Mouse (Mus musculus) monocyte, adult 2 months (primary cell): ENCODE data around the gene Adamts17.

Source experiments
- DNase-seq, 2 experiments: peaks; one replicate each; pipeline ENCODE4 v3.0.0; 2022; ENCODE audit warnings: low spot score in 2 of 2, low read depth in 1 of 2

Gene Adamts17

DNA sequence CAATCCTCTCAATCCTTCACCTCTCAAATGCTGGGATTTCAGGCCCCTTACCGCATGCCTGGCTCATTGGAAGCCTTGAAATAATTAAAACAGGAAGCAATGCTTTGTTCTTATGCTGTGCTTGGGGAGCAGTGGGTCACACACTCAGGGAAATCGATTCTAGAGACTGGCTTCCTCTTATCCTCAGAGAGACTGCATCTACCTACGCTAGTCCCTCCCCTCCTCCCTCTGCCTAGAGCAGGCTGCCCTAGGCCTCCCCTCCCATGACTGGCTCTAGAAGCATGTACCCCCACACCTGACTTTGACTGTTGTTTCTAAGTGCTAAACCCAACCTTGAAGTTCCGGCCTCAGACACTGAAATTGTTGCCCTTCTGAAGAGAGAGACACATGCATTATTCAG is 189.4 kb downstream of the Adamts17 start:
- no peak for DNase-seq

DNA sequence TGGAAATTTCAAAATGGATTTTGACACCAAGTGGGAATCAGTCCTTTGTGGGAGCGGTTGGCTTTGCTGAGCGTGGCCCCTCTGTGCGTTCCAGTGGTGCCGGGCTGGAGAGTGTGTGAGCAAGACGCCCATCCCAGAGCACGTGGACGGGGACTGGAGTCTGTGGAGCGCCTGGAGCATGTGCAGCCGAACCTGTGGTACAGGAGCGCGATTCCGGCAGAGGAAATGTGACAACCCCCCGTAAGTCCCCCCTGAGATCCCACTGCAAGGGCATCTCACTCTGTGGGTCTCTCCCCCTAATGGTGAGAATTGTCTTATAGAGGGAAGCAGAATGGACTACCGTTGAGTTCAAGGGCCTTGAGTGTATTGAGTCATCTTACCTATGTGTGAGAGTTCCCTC is 189.9 kb downstream of the Adamts17 start:
- DNase-seq, result no peak

DNA sequence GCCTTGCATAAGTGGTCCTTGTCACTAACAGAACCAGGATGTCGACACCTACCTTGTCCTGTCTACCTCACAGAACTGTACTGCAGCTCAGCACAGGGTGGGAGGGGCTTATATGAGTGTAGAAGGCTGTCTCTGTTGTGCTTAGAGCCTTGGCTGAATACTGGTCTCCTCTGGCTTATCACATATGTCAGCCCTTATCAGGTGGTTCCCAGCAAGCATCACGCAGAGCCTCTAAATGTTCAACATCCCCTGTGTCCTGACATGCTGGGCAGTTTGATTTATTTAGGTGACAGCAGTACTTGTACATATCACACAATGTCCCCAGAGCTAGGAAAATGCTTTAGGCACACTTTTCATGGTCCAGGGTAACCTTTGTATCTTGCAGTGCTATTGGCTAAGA is 191.7 kb downstream of the Adamts17 start:
- no peak for DNase-seq

DNA sequence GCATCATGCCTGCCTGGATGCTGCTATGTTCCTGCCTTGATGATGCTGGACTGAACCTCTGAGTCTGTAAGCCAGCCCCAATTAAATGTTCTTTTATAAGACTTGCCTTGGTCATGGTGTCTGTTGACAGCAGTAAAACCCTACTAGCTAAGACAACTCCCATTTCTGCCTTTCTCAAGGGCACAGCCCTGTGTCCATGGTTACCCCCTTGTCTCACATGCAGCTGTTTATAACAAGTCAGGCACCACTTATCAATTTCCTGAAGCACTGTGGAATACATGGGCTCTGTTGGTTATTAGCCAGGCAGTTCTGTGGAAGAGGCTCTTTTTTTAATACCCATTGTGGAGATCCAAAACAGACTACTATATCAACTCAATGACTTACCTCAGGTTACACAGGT is 193.1 kb downstream of the Adamts17 start:
- DNase-seq, result no peak

DNA sequence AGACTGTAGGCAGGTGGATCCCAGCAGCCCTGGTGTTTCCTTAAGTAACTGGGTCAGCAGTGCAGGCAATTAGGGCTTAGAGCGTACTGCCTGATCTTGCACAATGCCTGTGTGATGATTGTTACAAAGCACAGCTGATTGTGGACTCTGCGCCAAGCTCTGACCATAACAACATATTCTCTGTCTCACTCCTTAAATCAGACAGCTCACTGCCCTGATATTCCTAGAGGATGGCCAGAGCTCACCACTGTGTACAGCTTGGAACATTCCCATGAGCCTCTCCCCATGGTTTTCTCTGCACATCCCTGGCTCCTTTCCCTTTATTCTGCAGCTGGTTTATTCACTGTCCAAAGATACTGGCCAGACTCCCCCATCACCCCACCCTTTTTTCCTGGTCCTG is 194.8 kb downstream of the Adamts17 start:
- DNase-seq, result no peak

DNA sequence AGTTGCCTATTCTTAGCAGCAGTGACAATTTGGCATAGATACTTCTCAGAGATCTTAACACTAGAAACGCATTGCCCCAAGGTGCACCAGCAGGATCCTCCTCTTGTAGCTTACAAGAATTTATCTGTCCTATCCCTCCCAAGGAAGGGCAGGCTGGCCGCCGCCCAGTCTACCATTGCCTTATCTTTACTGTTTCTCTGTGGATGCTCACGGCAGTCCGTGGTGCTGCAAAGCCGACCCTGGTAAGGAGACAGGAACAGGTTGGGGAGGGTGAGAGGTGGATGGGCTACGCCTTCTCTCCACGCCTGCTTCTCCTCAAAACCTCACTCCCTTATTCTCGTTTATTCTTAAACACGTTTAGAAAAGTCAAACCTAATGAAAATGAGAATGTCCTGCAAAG is 195.7 kb downstream of the Adamts17 start:
- DNase-seq, result no peak

DNA sequence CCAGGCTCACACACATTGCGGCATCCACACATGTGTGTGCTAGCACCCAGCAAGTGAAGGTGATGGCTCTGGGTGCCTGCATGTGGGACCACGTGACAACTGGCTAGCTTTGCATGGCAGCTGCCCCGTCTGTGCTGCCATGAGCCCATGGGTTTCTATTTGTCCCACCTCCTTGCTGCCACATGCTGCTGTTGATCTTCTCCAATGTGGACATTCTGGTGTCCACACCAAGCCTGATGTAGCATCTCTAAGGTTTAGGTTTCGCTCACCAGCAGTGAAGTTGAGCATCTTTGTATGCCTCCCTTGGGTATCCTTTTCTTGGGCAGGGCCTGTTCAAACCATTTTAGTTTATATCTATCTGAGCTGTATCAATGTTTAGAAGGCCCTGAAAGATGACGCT is 196.1 kb downstream of the Adamts17 start:
- no peak for DNase-seq

DNA sequence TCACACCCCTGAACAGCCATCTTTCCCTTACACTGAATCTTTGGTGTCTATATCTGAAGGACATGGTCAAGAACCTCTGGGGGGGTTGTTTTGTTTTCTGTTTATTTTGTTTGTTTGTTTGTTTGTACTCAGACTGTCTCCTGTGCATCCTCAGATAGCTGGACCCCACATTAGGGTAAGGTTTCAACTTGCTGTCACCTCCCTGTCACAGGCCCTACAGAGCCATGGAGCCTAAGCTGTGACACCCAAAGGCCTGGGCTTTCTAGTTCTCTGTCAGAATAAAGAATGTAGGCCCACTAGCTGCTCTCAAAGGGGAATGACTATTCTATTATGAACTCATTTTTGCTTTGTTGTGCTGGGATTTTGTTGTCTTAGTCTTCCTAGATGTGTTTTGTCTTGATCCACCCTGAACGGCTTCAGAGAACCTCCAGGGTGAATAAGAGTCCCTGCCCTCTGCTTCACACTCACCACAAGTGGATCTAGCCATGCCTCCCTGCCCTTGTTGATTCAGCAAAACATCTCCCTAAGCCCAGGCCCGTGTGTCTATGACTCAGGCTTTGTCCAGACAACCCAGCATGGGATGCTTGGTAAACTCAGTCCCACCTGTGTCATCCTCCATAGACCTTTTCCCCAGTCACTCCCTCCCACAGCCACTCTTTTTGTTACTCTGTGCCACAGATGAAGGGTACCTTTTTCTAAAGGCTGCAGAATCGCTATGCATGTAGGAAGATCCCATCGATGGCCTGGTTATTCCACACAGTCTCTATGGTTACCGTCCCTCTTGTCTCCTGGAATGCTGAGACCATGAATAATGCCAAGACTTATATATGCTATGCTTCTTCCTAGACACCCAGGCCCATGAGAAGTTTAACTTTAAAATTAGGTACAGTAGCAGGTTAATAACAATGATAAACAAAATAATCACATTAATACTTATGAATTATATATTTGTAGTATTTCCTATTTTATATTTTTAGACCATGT is 197.3 kb downstream of the Adamts17 start:
- DNase-seq, result no peak

DNA sequence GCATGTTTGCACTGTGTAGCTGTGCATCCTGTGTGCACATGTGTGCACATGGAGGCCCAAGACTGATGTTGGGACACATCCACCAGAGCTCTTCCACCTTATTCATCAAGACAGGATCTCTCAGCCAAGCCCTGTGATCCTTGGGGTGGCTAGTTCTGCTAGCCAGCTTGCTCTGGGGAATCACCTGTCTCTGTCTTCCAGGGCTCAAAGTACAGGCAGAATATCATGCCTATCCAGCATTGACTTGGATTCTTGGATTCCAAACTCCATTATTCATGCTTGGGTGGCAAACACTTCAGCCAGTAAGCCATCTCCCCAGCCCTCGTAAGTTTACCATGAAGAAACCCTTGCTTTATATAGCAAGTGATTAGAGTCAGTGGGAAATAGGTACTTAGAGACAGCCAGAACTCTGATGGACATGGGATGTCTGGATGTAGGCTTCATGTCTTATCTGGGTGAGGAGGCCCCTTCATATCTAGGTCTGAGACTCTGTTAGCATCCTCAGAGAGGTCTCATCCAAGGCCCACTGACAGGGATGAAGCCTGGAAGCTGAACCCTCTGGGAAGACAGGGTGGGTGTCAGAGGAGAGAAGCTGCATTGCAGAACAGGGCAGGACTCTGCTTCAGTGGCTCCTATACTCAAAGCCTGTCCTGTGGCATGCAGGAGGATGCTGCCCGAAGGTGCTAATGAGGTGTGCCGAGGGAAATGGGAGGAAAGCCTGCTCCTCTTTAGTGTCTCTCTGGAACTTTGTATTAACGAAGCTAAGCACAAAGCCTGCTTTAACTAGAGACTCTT is 198.4 kb downstream of the Adamts17 start:
- no peak for DNase-seq

DNA sequence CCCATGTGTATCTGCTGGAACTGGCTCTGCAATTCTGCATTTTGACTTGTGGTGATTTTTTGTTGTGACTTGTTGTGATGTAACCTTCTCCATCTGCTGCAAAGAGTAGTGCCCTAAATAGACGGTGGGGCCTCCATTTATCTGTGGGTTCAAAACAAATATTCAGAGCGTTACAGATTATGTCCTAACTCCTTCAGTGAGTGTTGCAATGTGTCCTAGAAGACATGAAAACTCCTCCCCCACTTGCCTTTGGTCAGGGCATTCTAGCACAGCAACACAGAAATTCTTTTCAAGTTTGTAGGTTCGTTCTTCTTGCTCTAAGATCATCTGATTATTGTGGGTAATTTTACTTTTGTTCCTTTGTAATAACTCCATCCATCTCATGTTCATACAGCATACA is 199.6 kb downstream of the Adamts17 start:
- DNase-seq, result no peak

DNA sequence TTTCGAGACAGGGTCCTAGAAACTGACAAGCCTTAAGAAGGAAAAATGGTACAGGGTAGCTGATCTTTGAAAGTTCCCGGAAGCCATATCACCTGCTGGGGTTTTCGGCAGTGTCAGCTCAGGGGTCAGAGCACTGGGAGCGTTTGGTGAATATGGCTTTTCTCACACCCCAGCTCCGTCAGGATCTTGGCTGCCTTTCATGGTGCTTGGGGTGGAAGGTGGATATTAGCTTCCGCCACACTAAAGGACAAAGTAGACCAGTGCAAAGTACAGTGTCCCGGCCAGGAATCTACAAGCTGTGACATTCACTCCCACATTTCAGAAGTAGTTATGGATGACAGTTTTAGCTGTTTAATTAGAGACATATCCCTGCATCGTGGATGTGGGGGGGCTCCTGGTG is 200.3 kb downstream of the Adamts17 start:
- DNase-seq, result no peak

DNA sequence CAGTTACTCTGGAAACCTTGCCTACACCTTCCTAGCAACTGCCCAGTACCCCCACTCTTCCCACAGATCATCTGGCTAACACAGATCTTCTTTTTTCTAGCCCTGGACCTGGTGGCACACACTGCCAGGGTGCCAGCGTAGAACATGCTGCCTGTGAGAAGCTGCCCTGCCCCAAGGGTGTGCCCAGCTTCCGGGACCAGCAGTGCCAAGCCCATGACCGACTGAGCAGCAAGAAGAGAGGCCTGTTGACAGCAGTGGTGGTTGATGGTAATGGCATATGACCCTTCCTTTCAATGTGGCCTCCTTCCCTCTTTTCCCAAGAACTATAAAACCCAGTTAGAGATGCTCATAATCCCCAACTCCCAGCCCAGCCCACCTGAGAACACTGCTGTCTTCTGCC is 202.2 kb downstream of the Adamts17 start:
- no peak for DNase-seq

DNA sequence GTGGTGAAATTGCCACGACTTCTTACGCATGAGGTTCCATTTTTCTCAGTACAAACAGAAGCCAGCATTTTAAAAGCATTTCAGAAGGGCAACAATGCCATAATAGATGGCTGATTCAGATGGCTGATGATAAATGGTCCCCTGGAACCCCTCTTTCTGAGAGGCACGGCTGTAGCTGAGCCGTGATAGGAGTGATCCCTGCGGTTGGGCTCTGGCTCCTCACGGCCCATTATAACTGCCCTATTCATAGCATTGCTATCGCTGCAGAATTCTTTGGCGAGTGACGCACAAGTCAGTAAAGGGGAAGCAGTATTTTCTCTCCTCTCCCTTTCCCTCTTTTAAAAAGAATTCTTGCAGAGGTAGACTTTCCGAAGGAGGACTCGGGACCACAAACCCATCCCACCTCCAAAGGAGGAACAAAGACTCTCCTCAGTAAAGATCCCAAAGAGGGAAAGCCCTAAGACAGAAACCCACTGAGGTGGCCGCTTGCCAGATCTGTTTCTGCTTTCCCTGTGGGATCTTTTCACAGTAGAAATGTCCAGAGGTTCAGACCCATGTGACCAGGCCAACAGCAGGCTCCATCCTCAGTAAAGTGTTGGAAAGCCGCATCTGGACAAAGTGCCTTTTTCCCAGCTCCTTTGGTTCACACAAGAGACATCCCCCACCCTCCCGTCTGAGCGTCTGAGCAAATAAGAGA is 204.7 kb downstream of the Adamts17 start:
- no peak for DNase-seq

DNA sequence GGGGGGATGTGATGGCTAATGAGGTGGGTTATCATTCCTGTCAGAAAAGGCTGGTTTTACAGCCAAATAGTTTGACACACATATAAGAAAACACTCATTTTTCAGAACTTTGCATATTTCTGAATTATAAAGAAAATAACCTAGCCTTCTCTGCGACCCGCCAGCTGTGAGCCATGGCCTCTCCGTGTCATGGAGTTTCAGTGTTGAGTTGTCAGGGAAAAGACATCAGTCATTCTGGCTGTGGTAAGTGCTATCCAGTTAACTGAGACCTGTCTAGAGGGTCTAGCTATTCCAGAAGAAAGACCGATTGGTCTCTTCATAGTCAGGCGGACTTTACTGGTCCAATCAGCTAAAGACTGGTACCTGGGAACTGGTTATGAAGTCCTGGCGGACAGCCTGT is 205.7 kb downstream of the Adamts17 start:
- DNase-seq, result no peak

DNA sequence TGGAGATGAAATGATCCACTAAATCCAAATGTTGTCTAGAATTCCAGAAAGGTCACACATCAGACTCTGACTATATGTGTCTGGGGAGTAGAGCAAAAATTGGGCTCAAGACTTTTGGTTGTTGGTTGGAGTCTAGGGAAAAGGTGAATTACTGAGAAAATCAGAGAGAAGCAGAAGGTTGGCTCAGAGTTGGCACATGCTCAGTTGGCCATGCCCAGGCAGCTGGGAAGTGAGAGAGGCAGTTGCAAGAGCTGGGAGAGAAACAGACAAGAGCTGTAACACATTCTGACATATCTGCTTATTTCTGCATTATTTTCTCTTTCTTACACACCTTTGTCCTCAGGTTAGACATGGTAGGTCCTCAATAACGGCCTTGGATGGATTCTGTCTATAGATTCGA is 209.7 kb downstream of the Adamts17 start:
- DNase-seq, result no peak

DNA sequence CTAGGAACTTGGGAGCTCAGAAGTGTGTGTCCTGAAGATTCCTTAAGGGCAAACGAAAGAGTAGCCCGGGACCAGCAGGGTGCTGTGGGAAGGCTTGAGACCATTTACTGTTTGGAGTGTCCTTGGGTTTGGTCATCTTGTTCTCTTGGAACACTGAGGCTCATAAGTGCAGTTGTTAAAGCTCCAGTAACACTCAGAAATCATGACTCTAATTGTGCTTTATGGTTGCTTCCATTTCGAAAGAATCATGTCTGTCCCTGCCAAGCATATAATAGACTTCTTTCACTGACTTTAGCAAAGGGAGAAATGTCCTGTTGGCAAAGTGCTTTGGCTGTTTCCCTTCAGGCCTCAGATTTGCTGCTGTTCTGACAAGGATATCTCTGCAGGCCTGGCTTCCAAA is 210.9 kb downstream of the Adamts17 start:
- DNase-seq, result no peak

DNA sequence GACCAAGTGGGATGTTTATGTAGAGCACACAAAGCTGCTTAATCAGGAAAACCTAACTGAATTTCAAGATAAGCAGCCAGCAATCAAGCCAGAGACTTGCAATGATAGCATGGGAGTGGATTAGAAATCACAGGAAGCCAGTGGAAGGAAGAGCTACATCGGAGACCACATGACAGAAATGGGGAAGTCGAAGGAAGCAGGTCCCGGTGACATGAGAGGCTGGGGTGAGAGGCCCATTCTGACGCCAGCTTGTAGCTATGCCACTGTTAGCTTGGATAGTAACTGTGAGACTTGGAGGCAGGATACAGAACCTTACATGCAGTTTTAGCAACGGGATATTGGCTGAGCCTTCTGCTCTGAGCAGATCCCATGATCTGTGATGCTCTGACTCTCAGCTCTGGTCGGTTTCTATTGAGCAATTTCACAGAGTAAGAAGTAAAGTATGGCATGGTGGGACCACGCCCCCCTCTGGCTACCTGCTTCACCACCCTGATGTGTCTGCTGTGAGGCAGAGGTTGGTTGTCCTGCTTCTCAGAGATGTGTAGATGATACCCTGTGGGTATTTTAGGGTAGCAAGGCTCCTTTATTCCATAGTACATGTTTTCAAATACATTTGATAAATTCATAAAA is 211.7 kb downstream of the Adamts17 start:
- peak in 1 of 2 experiments; percentile 24 for DNase-seq

DNA sequence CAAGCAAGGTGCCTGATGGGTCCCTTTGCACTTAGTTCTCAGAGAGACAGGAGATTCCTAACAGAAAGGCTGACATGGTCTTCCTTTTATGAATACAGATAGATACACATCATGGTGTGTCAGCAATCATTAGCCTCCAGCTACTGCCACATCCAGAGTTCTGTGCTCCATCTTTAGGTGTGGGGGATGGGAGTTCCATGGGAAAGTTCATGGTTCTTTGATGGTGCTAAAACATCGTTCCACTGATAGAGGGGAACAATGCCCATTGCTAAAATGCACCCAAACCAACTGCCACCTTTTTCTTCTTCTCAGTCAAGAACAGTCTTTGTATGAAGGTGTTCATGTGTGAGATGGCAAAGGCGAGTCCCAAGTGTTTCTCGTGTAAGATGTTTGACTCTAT is 215.3 kb downstream of the Adamts17 start:
- DNase-seq, result no peak

DNA sequence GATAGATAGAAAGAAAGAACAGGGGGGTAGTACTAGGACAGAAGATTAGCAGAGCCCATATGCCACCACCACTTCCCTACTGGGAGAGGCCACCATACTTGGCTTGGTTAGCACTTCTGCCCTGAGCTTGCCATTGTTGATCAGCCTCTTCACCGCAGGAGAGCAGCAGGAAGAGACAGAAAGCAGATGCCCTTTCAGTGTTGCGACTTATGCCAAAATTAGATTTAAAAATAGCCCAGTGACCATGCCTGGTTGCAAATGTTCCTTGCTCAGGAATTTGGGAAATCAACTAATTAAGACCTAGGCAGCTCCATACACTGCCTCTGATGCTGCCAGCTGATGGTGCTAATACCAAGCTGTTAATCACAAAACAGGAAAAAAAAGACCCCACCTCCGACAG is 216.0 kb downstream of the Adamts17 start:
- no peak for DNase-seq

DNA sequence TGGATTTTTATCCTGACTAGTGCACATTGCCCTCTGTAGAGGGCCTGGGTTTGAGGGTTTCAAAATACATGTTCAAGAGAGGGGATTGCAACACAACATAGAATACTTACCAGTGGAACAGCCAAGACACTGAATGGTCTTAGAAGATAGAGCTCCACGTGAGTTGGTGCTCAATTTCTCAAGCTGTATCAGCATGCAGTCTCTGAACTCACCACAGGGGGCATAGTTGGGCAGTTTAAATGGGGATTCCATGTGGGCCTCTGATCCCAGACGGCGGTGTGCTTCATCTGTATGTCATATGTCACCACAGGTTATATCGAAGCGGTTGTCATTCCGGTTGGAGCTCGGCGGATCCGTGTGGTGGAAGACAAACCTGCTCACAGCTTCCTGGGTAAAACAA is 222.2 kb downstream of the Adamts17 start:
- no peak for DNase-seq

DNA sequence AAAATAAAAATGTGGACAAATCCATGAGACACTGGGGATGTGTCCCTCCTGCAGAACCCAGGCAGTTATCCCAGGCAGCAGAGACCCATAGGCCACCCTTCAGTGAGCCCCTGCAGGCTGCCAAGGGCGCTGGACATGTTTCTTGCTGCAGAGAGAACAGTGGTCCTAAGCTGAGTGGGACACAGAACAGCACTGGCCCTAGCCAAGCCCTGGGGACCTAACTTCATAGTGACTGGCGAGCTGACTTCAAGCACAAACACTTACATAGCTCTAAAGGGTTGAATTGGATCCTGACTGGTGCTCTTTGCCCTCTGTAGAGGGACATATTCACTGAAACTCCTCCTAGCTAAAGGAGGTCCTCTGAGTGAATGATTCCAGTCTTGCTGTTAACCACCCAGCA is 223.0 kb downstream of the Adamts17 start:
- no peak for DNase-seq
